Mouse (Mus musculus) ovary, postnatal 36 days (tissue): ENCODE data around the gene Tulp2.
"Not testable (repeated sequence)": the region's sequence is repeated elsewhere in the genome, so short reads cannot be mapped to it uniquely, and the experiment has no call there.

Source experiments
- DNase-seq: peaks from one replicate; pipeline ENCODE4 v3.0.0; 2022; ENCODE audit warnings: low spot score, mixed read lengths

The Tulp2 gene

DNA sequence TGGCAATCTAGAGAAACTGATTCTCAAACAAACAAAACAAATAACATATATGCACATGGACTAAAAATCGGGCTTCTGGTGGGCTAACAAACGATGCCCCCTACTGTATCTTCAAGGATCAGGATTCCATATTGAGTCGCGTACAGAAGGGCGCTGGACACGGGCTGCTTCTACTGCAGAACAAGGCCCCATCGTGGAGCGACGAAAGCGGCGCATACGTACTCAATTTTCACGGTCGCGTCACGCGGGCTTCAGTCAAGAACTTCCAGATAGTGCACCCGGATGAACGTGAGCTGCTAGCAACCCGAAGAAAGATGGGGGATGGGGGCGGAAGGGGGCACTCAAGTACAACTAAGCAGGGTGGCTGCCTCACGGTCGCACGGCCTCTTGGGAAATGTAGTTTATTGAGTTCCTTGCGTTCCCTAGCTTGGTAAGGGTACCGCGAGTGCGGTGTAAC is 40.1 kb downstream of the Tulp2 start:
- DNase-seq = peak; percentile 78

DNA sequence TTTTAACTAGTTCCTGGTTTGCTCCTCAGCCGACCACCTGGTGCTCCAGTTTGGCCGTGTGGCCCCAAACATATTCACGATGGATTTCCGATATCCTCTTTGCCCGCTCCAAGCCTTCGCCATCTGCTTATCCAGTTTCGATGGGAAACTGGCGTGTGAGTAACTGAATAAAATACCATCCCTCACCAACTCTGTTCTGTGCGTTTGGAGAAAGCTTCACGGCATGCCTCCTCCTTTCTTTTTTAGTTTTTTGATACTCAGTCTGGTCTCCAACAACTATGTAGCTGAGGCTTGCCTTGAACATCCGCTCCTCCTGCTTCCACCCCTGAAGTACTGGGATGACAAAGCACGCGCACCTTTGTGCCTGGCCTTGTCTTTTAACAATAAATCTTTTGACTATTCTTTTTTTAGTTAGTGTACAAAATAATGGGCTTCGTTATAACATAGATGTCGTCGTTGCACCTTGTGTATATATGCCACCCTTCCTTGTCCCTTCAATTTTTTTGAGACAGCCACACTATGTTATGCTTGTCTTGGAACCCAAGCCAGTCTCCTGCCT is 40.6 kb downstream of the Tulp2 start:
- no peak for DNase-seq

DNA sequence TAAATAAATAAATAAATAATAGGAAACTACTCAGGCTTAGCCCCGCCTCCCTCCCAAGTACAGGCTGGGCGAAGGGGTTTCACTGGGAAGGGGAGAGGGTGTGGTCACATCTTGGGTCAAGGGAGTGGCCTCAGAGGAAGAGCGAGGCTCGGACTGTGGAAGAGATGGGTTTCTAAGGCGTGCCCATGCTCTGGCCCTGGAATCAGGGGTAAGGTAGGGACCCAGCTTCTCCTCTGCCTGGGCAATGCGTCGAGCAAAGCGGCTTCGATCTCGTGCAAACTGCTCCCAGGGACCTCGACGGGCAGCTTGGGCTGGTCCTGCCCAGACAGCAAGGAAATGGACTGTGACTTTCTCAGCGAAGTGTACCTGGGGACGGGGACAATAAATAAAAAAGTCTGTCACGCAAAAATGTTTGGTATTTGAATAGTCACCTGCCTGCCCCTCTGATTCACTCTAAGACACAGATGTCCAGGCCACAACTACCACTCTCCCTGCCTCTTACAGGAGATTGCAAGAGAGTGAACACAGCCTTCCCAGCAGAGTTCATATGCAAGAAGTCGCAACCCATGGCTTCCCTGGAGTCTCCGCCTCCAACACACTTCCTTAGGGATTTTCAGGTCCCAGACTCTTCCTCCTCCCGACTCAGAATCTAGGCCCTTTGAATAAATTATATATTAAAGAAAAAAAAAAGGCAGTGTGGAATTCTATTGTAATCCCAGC is 41.4 kb downstream of the Tulp2 start:
- no peak for DNase-seq

DNA sequence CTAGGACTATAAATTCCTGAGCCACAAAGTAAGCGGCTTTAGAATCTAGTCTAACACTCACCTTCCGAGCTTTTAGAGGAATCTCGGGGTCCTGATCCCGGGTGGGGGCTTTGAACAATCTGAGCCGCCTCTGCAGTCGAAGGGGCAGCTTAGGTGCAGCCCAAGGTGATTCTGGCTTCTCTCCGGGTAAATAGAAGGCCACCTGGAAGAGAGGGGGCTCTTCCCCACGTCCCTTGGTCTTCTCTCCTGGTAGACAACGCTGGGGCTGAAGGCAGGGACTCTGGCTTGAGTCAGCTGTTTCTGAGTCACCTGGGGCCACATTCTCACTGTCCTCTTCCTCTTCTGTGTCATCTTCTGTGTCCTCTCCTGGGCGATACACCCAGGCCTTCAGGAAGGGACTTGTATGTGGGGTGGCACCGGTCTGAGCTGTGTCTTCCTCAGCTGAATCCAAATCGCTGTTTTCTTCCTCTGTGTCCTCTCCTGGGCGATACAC is 42.0 kb downstream of the Tulp2 start:
- no peak for DNase-seq

DNA sequence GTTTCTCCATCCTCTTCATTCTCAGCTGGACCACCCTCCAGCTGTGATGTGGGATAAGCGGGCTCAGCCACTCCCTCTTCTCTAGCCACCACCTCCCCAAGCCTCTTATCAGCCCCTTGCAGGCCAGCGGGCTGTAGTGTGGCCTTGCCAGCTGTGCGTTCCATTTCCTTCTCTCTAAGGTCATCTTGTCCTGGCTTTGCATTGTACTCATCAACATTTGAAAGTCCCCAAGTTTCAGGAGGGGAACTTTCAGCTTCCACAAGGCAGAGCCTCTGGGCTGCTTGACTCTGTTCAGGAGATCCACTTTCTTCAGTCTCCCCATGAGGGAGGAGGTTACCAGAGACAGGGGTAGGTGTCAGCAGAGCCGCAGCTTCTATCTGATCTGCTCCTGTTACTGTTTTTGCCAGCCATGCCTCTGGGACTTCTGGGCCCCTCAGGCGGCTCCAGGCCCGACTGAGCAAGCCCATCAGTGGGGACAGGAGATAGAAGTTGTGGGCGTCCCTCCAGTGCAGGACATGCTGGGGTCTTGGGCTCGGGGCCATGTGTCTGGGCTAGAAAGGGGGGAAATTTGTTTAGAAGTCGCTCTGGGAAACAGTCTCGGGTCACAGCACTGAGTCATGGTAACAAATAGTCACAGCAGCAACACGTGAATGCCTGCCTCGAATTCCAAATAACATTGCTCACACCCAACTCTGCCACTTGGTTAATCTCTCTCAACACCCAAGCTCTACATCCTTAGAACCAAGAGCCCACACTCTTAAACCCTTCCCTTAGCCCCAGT is 43.4 kb downstream of the Tulp2 start:
- DNase-seq = peak; percentile 60

DNA sequence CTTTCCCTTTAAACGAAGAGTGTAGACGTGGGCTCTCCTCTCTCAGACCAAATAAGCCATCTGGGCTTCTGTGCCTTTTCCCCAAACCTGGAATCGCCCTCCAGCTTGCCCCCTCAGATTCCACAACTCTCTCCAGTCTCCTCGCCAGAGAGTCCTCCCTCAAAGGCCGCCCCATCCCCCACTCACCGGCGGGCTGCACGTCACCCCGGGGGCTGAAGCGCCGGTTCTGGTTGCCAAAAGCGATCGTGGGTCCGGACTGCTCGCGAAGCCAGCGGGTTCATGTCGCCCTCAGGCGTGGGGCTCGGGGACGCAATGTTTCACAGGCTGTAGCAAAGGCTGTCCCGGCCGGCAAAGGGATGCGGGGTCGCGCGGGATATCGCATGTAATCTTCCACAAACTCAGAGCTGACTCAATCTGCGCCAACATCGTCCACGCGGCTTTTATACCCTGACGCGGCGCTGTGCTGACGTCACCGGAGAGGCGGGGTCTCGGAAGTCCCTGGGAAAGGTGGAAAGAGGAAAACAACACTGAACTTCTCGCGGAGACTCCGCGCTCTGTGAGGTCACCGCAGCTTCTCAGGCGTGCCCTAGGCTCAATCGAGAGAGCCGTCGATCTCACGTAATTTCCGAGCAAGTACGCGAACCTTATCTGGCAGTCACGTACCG is 44.3 kb downstream of the Tulp2 start, which contains the start of the genes Ppp1r15a and Plekha4:
TSS of gene Ppp1r15a (minus strand) at position 460 of the 665 bp plus-strand sequence.
TSS of gene Plekha4 (plus strand) at position 522 of the 665 bp plus-strand sequence.
- peak; percentile 96 for DNase-seq

DNA sequence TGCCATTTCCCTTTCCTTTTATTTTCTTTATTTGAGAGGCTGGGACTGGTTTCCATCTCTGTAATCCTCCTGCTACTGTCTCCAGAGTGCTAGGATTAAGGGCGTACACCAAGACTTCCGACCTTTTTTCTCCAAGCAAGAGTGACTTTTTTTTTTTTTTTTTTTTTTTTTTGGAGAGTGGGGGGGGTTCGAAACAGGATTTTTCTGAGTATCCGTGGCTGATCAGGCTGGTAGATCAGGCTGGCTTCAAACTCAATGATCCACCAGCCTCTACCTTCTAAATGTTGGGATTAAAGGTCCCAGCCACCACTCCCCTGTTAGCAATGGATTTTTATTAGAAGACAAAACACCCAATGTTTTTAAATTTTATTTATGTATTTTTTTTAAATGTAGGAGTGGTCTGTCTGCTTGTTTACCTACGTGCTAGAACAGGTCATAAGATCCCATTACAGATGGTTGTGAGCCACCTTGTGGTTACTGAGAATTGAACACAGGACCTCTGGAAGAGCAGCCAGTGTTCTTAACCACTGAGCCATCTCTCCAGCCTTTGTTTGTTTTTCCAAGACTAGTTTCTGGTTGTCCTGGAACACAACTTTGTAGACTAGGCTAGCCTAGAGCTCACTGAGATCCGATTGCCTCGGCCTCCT is 44.9 kb downstream of the Tulp2 start:
- DNase-seq = no peak

DNA sequence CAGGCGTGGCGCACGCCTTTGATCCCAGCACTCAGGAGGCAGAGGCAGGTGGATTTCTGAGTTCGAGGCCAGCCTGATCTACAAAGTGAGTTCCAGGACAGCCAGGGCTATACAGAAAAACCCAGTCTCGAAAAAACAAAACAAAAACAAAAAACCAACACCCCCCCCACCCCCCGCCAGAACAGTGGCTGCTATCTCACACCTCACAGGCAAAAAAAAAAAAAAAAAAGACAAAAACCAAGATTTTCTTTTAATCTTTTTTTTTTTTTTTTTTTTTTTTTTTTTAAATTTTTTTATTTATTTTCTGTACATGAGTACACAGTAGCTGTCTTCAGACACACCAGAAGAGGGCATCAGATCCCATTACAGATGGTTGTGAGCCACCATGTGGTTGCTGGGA is 45.5 kb downstream of the Tulp2 start:
- not testable (repeated sequence) for DNase-seq

DNA sequence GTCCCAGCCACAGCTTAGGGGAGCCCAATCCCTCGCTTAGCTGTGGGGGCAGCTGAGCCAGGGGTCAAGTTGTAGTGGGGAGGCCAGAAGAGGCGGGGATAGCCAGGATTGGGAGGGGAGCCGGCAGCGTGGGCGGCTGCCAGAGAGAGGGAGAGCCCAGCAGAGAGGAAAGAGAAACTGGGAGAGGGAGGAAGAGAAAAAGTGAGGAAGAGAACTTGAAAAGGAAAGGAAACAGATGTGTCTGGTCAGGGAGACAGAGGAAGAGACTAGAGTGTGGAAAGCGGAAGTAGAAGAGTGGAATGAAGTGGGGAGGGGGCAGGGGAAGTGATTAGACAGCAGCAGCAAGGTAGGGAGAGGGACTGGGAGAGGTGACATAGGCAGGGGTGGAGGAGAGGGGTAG is 47.8 kb downstream of the Tulp2 start:
- peak; percentile 38 for DNase-seq

DNA sequence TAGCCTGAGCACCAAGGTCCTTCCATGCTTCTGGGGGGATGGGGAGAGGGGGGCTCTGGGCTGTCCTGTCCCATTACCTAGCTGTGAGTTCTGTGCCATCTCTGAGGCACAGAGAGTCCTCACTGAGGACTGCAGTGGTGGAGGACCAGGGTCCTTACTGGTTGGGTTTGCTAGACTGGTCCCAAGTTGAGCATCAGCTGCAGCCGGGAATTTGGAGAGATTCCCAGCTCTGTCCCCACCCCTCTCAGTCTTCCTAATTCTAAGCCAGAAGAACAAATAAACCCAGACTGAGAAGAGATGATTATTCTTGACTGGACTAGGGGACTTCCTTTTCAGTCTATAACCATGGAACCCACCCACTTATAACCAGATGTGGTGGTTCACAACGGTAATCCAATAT is 49.0 kb downstream of the Tulp2 start:
- DNase-seq = no peak

DNA sequence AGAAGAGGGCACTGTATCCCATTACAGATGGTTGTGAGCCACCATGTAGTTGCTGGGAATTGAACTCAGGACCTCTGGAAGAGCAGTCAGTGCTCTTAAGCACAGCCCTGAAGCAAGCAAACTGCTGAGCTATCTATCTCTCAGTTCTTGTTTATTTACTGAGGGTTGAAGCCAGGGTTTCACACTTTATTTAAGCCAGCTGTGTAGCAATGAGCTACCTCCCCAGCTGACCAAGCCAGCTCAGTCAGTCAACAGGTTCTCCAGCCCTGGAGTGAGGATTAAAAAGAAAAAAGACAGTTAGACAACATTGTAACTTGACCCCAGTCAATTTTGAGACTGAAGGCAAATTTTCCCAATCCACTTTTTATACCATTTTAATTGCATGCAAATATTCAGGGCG is 54.0 kb downstream of the Tulp2 start:
- no peak for DNase-seq

DNA sequence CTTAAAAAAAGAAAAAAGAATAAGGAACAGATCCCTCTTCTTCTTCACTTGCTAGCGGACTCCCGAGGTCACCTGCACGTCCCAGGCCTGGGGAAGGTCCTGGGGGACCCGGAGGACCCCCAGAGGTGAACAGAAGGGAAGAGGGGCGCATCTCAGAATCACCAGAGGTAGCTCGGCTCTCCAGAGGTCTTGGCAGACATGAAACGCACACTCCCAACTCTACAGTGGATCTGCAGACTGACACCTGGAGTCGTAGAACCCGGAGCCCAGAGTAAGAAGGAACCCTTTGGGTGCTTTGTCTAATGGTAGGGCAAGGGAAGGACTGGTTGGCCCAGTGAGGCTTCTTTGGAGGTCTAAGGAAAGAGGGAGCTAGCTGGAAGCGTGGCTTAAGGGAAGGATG is 55.9 kb downstream of the Tulp2 start:
- DNase-seq = no peak

DNA sequence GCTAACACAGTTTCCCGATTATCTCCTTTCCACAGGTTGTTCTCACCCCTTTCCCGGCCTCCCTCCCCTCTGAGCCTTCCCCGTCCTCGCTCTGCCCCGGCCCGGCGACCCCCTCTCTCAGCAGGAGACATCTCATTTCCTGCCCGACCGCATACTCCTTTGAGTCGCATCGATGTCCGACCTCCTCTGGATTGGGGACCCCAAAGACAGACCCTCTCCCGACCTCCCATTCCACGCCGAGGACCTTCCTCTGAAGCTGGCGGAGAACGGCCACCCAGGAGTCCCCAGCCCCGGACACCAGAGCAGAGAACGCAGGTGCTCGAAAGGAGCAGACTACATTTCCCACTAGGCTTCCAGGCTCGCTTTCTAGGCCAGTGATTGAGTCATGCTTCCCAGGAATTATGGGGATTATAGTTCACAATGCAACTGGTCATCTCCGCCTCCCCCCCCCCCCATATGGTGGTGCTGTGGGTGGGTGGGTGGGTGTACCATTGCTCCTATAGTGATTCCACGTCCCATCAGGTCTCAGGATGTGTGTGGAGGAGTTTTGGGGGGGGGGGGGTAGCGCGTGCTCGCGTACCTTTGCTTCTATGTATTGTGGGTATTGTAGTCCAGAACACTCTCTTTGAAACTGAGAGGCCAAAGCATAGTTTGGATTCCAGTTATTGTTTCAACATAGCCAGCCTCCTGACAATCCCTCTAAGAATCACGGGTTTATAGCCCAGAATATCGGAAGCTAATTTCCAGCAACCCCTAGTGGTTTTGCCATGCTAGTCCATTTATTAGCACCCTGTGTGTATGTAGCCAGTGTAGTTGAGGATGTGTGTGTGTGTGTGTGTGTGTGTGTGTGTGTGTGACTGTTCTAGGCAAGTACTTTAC is 56.7 kb downstream of the Tulp2 start:
- DNase-seq = no peak

DNA sequence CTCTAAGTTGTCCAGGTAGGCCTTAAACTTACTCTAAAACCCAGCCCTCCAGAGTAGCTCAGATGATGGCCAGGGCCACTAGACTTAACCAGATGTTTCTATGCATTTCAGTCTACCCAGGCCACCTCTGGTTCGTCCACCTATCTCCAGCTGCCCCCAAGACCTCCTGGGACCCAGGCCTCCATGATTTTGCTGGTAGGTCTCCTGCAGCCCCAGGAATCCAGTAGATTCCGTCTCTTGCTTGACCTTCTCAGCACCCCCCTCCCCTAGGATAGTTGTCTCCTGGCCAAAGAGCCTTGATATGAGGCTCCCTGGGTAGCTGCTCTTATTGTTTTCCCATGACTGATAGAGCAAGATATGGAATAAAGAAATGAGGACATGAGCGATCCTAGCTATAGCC is 57.4 kb downstream of the Tulp2 start:
- DNase-seq = no peak

DNA sequence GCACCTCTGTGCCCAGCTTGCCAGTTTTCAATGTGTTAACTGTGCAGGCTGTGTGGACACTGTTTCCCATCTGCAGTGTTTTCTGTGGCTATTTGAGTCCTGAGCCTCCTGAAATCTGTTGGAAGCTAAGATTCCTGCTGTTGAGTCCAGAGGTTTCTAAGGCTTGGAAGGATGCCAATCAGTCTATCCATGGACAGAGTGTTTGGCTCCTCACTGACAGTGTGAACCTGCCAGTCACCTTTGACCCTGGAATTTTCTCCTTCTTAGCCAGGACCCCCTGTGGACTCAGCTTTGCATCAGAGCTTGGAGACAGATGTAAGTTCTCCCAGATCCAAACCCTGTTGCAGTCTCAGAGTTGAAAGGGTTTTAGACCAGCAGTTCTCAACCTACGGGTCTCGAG is 58.5 kb downstream of the Tulp2 start:
- DNase-seq = no peak

DNA sequence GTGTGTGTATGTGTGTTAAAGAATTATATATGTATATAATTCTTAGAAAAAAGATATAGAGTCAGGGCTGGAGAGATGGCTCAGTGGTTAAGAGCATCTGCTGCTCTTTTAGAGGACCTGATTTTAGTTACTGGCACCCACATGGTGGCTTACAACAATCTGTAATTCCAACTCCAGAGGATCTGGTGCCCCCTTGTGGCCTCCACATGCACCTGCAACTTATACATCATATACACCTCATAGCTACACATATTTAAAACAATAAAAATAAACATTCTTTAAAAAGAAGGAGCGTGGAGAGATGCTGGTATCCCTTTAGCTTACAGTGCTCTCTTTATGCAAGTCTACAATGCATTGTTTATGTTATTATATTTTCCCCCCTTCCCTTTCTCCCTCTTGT is 62.8 kb downstream of the Tulp2 start:
- no peak for DNase-seq

DNA sequence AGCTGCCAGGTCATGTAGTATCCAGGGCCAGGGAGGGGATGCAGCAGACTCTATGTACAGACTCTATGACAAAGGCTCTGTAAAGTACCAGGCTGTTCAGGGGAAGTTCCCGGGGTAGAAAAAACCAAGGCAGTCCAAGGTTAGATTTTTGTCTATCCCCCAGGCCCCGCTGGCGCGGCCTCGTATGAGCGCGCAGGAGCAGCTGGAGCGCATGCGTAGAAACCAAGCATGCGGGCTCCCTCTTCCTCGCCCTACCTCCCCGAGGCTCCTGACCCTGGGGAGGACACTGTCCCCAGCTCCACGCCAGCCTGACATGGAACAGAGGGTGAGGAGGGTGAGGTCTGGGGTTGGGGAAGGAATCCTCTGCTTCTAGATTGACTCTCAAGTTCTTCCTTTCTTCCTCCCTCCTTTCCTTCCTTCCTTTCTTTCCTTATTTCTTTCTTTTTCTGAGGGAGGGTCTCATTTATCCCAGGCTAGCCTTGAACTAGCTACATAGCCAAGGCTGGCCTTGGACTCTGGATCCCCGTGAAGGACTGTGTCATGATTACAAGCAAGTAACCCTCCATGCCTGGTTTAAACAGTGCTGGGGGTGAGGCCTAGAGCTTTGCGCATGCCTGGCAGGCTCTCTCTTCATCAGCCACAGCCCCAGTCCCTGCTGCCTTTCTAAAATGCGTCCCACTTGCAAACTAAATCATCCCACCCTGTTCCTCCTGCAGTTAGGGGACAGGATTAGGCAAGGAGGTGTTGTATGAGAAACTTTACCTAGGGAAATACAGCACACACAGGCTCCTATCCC is 68.2 kb downstream of the Tulp2 start:
- no peak for DNase-seq

DNA sequence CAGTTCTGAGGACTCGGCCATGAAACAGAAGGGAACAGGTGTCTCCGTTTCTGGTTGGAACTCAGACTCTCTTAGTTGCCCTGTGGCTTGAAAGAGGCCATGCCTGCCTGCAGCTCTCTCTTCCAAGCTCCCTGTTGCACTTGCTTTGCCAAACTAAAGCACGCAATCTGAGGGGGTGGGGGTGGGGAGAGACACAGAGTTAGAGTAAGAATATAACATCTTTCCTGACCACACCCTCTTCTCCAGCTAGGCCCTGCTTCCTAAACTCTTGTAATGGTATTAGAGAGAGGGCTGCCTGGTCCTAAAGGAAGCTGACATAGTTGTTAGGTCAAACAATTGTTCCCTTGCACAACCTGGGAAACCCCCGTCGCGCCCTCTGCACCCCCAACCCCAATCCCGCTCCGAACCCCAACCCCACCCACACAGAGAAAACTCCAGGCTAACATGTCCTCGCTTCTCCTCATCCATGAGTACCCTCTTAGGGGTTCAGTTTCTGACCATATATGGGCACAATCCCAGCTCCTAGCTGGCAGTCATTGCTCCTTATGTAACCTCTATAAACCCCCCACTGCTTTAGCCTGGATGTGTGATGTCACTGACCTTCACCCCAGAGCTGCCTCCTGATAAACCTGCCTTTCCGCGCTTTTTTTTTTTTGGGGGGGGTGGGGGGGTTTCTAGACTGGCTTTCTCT is 69.3 kb downstream of the Tulp2 start:
- no peak for DNase-seq

DNA sequence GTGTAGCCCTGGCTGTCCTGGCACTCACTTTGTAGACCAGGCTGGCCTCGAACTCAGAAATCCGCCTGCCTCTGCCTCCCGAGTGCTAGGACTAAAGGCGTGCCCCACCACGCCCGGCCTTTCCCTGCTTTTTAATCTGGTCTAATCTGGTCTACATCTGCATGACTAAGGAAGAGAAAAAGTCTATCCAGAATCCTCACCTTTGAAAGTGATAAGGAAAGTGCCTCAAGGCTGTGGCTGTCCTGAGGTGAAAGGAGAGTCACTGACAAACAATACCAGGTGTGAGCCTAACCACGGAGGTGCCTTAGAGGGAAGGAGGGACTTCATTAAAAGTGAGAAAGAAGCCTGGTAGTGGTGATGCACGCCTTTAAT is 69.8 kb downstream of the Tulp2 start:
- no peak for DNase-seq
